Mouse (Mus musculus) midbrain, embryonic 16.5 days (tissue): ENCODE data around the gene Cpn1. TPM values are rescaled to one million over a fixed set of nuclear protein-coding genes. Genes with fewer than 3 reads are reported as not detected.

Source experiments
- ATAC-seq: fragments of 200-750 bp; cut with Nextera tagmentation; 2 replicates; pipeline ENCODE4 v1.8.0; 2017; ENCODE audit warnings: moderate TSS enrichment
- H3K27ac ChIP-seq: fragments of 300-500 bp; sonication (generic); 2 replicates; pipeline ENCODE4 v1.5.1; 2014; ENCODE audit warnings: mild to moderate bottlenecking, low read length, mixed read lengths
- H3K27me3 ChIP-seq: fragments of 300-500 bp; sonication (generic); 2 replicates; pipeline ENCODE4 v1.6.1; 2014; ENCODE audit warnings: low read depth, low read length, mixed read lengths; ENCODE audit not compliant: control insufficient read depth, insufficient read depth
- H3K36me3 ChIP-seq: fragments of 300-500 bp; sonication (generic); 2 replicates; pipeline ENCODE4 v1.6.1; 2014; ENCODE audit warnings: mild to moderate bottlenecking, low read length, moderate library complexity, mixed read lengths; ENCODE audit not compliant: control insufficient read depth, insufficient read depth
- H3K4me1 ChIP-seq: fragments of 300-500 bp; sonication (generic); 2 replicates; pipeline ENCODE4 v1.6.1; 2014; ENCODE audit warnings: mild to moderate bottlenecking, low read length, mixed read lengths; ENCODE audit not compliant: control insufficient read depth, insufficient read depth
- H3K4me2 ChIP-seq: fragments of 300-500 bp; sonication (generic); 2 replicates; pipeline ENCODE4 v1.6.1; 2014; ENCODE audit warnings: mild to moderate bottlenecking, low read length, mixed read lengths
- H3K4me3 ChIP-seq: fragments of 300-500 bp; sonication (generic); 2 replicates; pipeline ENCODE4 v1.5.1; 2014; ENCODE audit warnings: low read depth, mild to moderate bottlenecking, low read length, moderate library complexity, mixed read lengths
- H3K9ac ChIP-seq: fragments of 300-500 bp; sonication (generic); 2 replicates; pipeline ENCODE4 v1.6.1; 2014; ENCODE audit warnings: low read depth, low read length, mixed read lengths
- H3K9me3 ChIP-seq: fragments of 300-500 bp; sonication (generic); replicated peaks from 2 replicates; pipeline ENCODE4 v1.6.1; 2014; ENCODE audit warnings: mild to moderate bottlenecking, low read length, mixed read lengths; ENCODE audit not compliant: control insufficient read depth, poor library complexity, severe bottlenecking
- WGBS: fragments of 180-500 bp; shearing (Covaris S2); extraction: QIAGEN DNeasy Blood & Tissue Kit; methylation state at CpG from one replicate; pipeline ENCODE4 v1.1.7; 2014; 5-methylcytosine and 5-hydroxymethylcytosine counted together
- polyA plus RNA-seq: library from polyadenylated mRNA; unstranded; fragments of >200 nt; fragmentation: Nextera tagmentation; extraction: Ambion mirVana; gene quantifications from 2 replicates; pipeline ENCODE4 v1.2.1, GENCODE M21; 2015

The Cpn1 gene
- polyA plus RNA-seq, 1 experiment from 2014 or later: 0.39 TPM

GRCm38 (mm10) chr19:43939769-43940689, 46.3 kb downstream of the Cpn1 start, which contains the start of gene Dnmbp:
Gene Dnmbp (minus strand): TSS chr19:43940191.
- Histone ChIP-seq H3K4me1 (peaks cover 10% of the 10 kb centered on the region; the same call in 1 of the 2 replicates), H3K9ac (peak within 1 kb of the TSS; percentile 84), H3K4me3 (peak within 1 kb of the TSS; percentile 82), H3K27me3 (no peaks in the 10 kb centered on the region), H3K36me3 (no peaks in the 10 kb centered on the region), H3K9me3 (no peaks in the 10 kb centered on the region), H3K4me2 (peak within 1 kb of the TSS; percentile 78), H3K27ac (peak within 1 kb of the TSS; percentile 34; the same call in 1 of the 2 replicates)
- WGBS: 6% methylated on average over 57 of the region's 94 CpGs
- ATAC-seq: peak; percentile 88

- WGBS: 33% methylated on average over 16 of the region's 16 CpGs
- Histone ChIP-seq H3K4me1 (peaks cover 10% of the 10 kb centered on the region; the same call in 1 of the 2 replicates), H3K4me2 (peak overlapping the region; percentile 78), H3K4me3 (peak overlapping the region; percentile 82), H3K27ac (0 out of 2 replicates have a peak overlapping the region, but pooled peaks have one; percentile 34), H3K36me3 (no peaks in the 10 kb centered on the region), H3K27me3 (no peaks in the 10 kb centered on the region), H3K9me3 (no peaks in the 10 kb centered on the region), H3K9ac (peak overlapping the region; percentile 84)
- no peak for ATAC-seq
Measured at GRCm38 (mm10) chr19:43939171-43939768, 47.1 kb downstream of the Cpn1 start.

- Histone ChIP-seq H3K27me3 (no peaks in the 10 kb centered on the region), H3K4me1 (peaks cover 10% of the 10 kb centered on the region; the same call in 1 of the 2 replicates), H3K4me2 (no peak overlapping the region), H3K9ac (no peak overlapping the region), H3K36me3 (no peaks in the 10 kb centered on the region), H3K9me3 (no peaks in the 10 kb centered on the region), H3K27ac (no peak overlapping the region), H3K4me3 (no peak overlapping the region)
- 47% methylated on average over 11 of the region's 11 CpGs for WGBS
- ATAC-seq: no peak
Measured at GRCm38 (mm10) chr19:43938355-43938754, 48.0 kb downstream of the Cpn1 start.

GRCm38 (mm10) chr19:43930926-43931325, 55.4 kb downstream of the Cpn1 start:
- 91% methylated on average over 6 of the region's 6 CpGs for WGBS
- H3K4me2 ChIP-seq: no peak overlapping the region

GRCm38 (mm10) chr19:43930366-43930765, 56.0 kb downstream of the Cpn1 start:
- no peak for ATAC-seq
- WGBS: 47% methylated on average over 7 of the region's 7 CpGs
- H3K4me1 ChIP-seq: no peaks in the 10 kb centered on the region
- H3K4me2 ChIP-seq: no peak overlapping the region
- H3K27ac ChIP-seq: no peak overlapping the region
- no peak overlapping the region for H3K9ac ChIP-seq
- no peaks in the 10 kb centered on the region for H3K36me3 ChIP-seq
- no peaks in the 10 kb centered on the region for H3K27me3 ChIP-seq
- H3K4me3 ChIP-seq: no peak overlapping the region
- H3K9me3 ChIP-seq: no peaks in the 10 kb centered on the region

More at GRCm38 (mm10) chr19:43930926-43931325, 55.4 kb downstream of the Cpn1 start:
- no peaks in the 10 kb centered on the region for H3K36me3 ChIP-seq
- H3K27me3 ChIP-seq: no peaks in the 10 kb centered on the region
- H3K27ac ChIP-seq: no peak overlapping the region
- H3K9ac ChIP-seq: no peak overlapping the region
- no peaks in the 10 kb centered on the region for H3K4me1 ChIP-seq
- no peak overlapping the region for H3K4me3 ChIP-seq
- ATAC-seq: no peak
- no peaks in the 10 kb centered on the region for H3K9me3 ChIP-seq

GRCm38 (mm10) chr19:43929869-43930268, 56.5 kb downstream of the Cpn1 start:
- no peaks in the 10 kb centered on the region for H3K9me3 ChIP-seq
- H3K27me3 ChIP-seq: no peaks in the 10 kb centered on the region
- H3K9ac ChIP-seq: no peak overlapping the region
- no peak for ATAC-seq
- H3K36me3 ChIP-seq: no peaks in the 10 kb centered on the region
- H3K27ac ChIP-seq: no peak overlapping the region
- no peak overlapping the region for H3K4me3 ChIP-seq
- no peaks in the 10 kb centered on the region for H3K4me1 ChIP-seq
- no peak overlapping the region for H3K4me2 ChIP-seq
- 15% methylated on average over 11 of the region's 11 CpGs for WGBS

- no peaks in the 10 kb centered on the region for H3K9me3 ChIP-seq
- H3K36me3 ChIP-seq: no peaks in the 10 kb centered on the region
- no peak overlapping the region for H3K9ac ChIP-seq
- H3K4me2 ChIP-seq: no peak overlapping the region
- 85% methylated on average over 5 of the region's 5 CpGs for WGBS
- no peaks in the 10 kb centered on the region for H3K4me1 ChIP-seq
- ATAC-seq: no peak
- no peak overlapping the region for H3K4me3 ChIP-seq
- H3K27ac ChIP-seq: no peak overlapping the region
- no peaks in the 10 kb centered on the region for H3K27me3 ChIP-seq
Measured at GRCm38 (mm10) chr19:43927967-43928366, 58.4 kb downstream of the Cpn1 start.

- Histone ChIP-seq H3K4me1 (no peaks in the 10 kb centered on the region), H3K4me2 (no peak overlapping the region), H3K36me3 (no peaks in the 10 kb centered on the region), H3K9ac (no peak overlapping the region), H3K27me3 (no peaks in the 10 kb centered on the region), H3K9me3 (no peaks in the 10 kb centered on the region), H3K27ac (no peak overlapping the region), H3K4me3 (no peak overlapping the region)
- WGBS: 76% methylated on average over 10 of the region's 10 CpGs
- no peak for ATAC-seq
Measured at GRCm38 (mm10) chr19:43927057-43927456, 59.3 kb downstream of the Cpn1 start.
